Mouse (Mus musculus) megakaryocyte, embryonic 14.5 days (primary cell): ENCODE data around the gene Nudt16l1. TPM values are rescaled to one million over a fixed set of nuclear protein-coding genes. Genes with fewer than 3 reads are reported as not detected.

Source experiments
- H3K27me3 ChIP-seq: replicated peaks from 2 replicates; pipeline ENCODE3; 2012; ENCODE audit warnings: inconsistent platforms
- H3K36me3 ChIP-seq: replicated peaks from 2 replicates; pipeline ENCODE3; 2012; ENCODE audit warnings: low read length, inconsistent platforms, mixed read lengths
- H3K4me1 ChIP-seq: 2 replicates; pipeline ENCODE4 v1.6.1; 2012; ENCODE audit warnings: inconsistent platforms
- H3K4me3 ChIP-seq: replicated peaks from 2 replicates; pipeline ENCODE3; 2012; ENCODE audit warnings: moderate library complexity, mild to moderate bottlenecking, inconsistent platforms
- H3K9me3 ChIP-seq: 2 replicates; pipeline ENCODE4 v1.6.1; 2012; ENCODE audit warnings: inconsistent platforms
- FLI1 ChIP-seq: IDR thresholded peaks from 2 replicates; pipeline ENCODE4 v1.6.1; 2012; ENCODE audit warnings: low read length, inconsistent platforms, mixed read lengths
- GATA1 ChIP-seq: IDR thresholded peaks from 3 replicates; pipeline ENCODE4 v1.6.1; 2012; ENCODE audit warnings: mixed read lengths, low read length, inconsistent platforms, borderline replicate concordance
- polyA plus RNA-seq: library from polyadenylated mRNA; stranded (reverse); fragments of >175 nt; gene quantifications from 2 replicates; pipeline ENCODE4 v1.2.3, GENCODE M21; 2012; ENCODE audit warnings: low replicate concordance; ENCODE audit not compliant: insufficient read depth

Nudt16l1 gene
- polyA plus RNA-seq, 1 experiment, result 30.1 TPM

DNA sequence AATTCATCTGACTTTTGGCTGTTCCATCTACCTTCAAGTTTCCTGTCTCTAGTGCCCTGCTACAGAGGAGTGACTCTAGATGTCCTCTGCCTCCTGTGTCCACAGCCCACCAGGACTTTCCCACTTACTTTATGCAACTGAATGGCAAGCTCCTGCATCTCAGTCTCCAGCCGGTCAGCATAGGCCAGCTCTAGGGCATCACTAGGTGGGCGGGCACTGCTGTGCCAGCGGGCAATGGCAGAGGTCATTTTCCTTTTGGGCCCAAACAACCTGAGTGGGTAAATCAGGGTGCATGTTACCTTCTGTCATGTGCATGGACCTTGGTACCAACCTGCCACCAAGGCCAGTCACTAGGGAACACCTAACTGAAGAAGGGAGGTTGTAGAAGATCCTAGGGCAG is 4.9 kb downstream of the Nudt16l1 start:
- no peaks in the 10 kb centered on the region for H3K9me3 ChIP-seq
- peaks cover 42% of the 10 kb centered on the region for H3K4me1 ChIP-seq
- H3K4me3 ChIP-seq, result no peak overlapping the region
- no peaks in the 10 kb centered on the region for H3K27me3 ChIP-seq
- peaks cover 92% of the 10 kb centered on the region for H3K36me3 ChIP-seq
- TF ChIP-seq FLI1 (no peak), GATA1 (no peak)

DNA sequence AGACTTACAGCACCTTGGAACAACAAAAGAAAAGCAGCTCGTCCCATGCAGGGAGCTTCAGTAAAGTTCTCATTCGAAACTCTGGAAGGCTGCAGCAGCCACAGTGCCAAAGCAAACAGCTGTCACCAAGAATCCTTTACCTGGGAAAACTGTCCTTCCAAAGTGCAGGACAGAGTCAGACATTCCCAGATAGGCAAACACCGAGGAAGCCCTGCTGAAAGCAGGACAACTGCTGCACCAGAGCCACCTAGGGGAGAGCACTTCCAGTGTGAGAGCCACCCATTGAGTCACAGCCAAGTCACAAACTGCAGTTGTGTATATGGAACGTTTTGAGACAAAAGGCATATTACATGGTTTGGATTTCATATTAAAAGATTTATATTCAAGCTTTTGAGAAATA is 6.9 kb downstream of the Nudt16l1 start:
- peaks cover 92% of the 10 kb centered on the region for H3K36me3 ChIP-seq
- TF ChIP-seq GATA1 (no peak), FLI1 (no peak)

DNA sequence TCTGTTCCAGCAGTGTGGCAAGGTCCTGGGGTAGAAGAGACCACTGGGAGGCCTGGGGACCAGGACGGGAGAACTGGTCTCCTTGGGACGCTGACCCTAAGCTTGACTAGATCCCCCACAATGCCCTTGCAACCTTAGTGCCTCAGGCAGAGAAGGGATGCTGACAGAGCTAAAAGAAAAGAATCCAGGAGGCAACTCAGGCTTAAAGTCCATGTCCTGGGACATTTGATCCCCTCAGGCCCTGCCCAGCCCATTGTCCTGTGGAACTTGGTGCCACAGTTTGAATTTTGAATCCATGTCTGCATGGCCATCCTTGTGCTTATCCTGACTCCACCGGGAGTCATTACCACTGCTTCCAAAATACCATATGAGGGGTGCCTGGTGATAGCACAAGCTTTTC is 7.6 kb downstream of the Nudt16l1 start:
- H3K9me3 ChIP-seq, result no peaks in the 10 kb centered on the region
- peaks cover 15% of the 10 kb centered on the region for H3K4me1 ChIP-seq
- no peak overlapping the region for H3K4me3 ChIP-seq
- no peaks in the 10 kb centered on the region for H3K27me3 ChIP-seq
- H3K36me3 ChIP-seq, result peaks cover 91% of the 10 kb centered on the region
- TF ChIP-seq GATA1 (no peak), FLI1 (no peak)

More for the DNA sequence above, 6.9 kb downstream of the Nudt16l1 start:
- Histone ChIP-seq H3K9me3 (no peaks in the 10 kb centered on the region), H3K4me1 (peaks cover 23% of the 10 kb centered on the region), H3K27me3 (no peaks in the 10 kb centered on the region), H3K4me3 (no peak overlapping the region)

DNA sequence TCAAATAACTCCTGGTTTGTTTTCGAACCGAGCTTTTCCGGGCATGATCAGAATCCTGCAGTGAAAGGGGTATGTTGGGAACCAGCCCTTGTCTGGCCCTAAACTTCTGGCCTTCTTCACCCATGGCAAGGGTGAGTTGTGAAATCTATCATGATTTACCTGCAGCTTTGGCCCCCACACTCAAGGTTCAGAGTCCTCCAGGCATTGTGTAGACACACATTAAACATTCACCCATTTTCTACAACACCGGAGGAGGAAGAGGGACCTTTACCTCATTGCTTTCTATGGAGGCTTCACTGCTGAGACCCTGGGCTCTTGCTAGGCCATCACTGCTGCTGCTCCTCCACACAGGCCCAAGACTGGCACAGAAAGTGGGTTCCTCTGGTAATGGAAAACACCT is 8.8 kb downstream of the Nudt16l1 start:
- Histone ChIP-seq H3K27me3 (no peaks in the 10 kb centered on the region), H3K9me3 (no peaks in the 10 kb centered on the region), H3K36me3 (peaks cover 91% of the 10 kb centered on the region), H3K4me3 (no peak overlapping the region), H3K4me1 (peaks cover 10% of the 10 kb centered on the region; the same call in 1 of the 2 replicates)
- TF ChIP-seq FLI1 (no peak), GATA1 (no peak)

DNA sequence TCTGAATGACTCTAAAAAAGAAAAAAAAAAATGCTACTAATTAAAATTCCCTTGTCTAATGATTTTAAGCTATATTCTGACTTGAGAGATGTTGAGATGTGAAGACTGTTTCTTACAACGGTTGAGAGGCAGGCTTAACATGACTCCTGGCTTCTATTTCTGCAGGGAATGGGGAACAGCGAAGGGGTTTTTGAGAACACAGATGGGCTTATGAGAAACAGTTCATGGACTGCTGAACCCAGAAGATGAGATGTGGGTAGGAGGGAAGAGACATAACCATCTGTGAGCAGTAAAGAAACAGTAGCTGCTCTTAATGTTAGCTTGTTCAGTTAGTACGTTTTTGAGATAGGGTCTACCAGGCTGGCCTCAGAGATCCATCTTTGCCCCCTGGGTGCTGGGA is 18.0 kb downstream of the Nudt16l1 start:
- Histone ChIP-seq H3K27me3 (no peaks in the 10 kb centered on the region), H3K9me3 (no peaks in the 10 kb centered on the region), H3K4me3 (no peak overlapping the region), H3K4me1 (peaks cover 52% of the 10 kb centered on the region), H3K36me3 (peaks cover 91% of the 10 kb centered on the region)
- TF ChIP-seq GATA1, result no peak
- no peak for TF ChIP-seq FLI1

DNA sequence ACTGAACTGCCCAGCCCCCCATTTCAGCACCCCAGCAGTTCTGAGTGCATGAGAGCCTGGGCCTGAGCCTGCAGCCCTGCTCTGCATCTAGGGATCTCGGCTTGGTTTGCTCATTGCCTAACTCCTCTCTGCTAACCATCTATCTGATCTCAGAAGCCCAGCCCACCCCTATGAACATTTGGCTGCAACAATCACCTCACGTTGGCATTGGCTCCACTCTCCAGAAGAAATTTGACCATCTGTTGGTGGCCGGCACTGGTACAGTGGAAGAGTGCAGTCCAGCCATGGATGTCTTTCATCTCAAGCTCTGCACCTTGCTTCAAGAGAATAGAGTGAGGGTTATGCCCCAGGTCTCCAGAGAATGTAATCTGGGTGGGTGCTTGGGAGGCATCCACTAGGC is 18.9 kb downstream of the Nudt16l1 start:
- Histone ChIP-seq H3K27me3 (no peaks in the 10 kb centered on the region), H3K4me1 (peaks cover 60% of the 10 kb centered on the region), H3K9me3 (no peaks in the 10 kb centered on the region), H3K4me3 (no peak overlapping the region), H3K36me3 (peaks cover 82% of the 10 kb centered on the region)
- TF ChIP-seq FLI1, result no peak
- TF ChIP-seq GATA1, result no peak

DNA sequence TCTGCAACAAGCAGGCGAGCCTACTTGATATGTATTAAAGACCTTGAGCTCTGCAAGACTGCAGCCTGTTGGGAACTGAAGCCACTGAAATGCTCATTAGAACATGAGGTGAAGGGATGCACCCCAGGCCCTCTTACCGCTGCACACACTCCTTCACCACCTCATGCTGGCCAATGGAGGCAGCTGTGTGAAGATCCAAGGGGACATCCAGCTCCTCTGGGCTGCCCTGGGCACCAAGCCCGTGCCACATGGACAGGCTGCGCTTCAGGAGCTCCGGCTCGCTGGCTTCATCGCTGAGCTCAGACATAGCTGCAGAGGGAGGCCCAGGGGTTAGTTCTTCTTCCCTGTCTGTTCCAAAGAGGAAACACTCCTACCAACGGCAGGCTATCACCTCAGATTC is 21.7 kb downstream of the Nudt16l1 start:
- Histone ChIP-seq H3K27me3 (no peaks in the 10 kb centered on the region), H3K36me3 (peaks cover 54% of the 10 kb centered on the region), H3K4me1 (peaks cover 78% of the 10 kb centered on the region), H3K4me3 (peak overlapping the region; percentile 68), H3K9me3 (no peaks in the 10 kb centered on the region)
- TF ChIP-seq FLI1, result no peak
- TF ChIP-seq GATA1, result no peak

DNA sequence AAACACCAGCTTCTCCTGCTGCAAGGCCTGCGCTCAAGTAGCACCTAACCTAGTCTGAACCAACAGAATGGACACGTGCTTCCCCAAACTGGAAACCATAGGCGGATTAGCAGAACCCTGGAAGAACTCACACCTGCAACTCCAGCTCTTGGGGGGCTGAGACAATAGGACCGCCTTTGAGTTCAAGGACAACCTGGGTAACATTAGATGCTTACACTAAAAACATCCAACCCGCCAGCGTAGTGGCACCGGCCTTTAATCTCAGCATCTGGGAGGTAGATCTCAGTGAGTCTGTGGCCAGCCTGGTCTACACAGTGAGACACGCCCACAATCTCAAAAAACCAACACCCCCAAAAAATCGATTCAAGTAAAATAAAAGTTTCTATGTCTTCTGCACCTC is 24.8 kb downstream of the Nudt16l1 start:
- no peak for TF ChIP-seq FLI1
- no peak for TF ChIP-seq GATA1
- peaks cover 38% of the 10 kb centered on the region for H3K36me3 ChIP-seq
- H3K4me1 ChIP-seq, result peaks cover 79% of the 10 kb centered on the region
- no peaks in the 10 kb centered on the region for H3K9me3 ChIP-seq
- no peaks in the 10 kb centered on the region for H3K27me3 ChIP-seq
- peak overlapping the region; percentile 97 for H3K4me3 ChIP-seq

DNA sequence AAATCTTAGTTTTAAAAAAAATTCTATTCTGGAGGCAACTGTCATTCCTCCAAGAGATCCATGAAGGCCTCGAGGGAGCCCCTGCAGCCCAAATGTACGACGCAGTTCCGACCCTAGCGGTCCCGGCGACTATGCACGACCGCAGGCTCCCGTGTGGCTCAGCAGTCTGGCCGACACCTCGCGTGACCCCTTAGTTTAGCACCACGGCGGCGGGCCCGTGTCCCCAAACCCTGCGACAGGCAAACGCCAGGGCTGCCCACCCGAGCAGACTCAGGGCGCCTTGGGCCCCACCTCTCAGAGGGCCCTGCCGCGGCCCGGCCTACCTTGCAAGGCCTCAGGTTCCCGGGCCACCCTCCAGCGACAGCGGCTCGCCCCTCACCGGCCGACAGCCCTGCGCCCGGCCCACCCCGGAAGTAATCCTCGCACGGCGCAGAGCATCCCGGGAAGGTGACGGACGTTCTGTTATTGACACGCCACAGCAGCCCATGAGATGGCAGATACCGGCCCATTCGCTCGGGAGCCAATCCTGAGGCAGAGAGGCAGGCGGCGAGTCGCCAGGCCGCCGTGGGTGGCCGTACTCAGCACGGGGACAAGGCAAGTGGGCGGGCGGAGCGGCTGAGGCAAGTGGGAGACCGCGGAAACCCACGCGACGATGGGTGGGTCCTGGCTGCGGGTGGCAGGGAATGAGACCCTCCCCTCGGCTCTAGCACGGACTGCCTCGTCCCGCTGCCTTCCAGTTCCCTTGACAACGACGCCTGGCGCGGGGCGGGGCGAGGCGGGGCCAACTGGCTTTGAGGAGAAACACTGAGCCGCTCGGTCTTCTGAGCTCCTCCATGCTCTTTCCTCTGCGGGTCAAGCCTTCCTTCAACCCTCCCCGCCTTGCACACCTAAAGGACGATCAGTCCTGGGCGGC is 25.5 kb downstream of the Nudt16l1 start, which contains the start of gene Anks3:
Gene Anks3, minus strand, starts transcription at position 409 of the 913 bp plus-strand sequence.
- Histone ChIP-seq H3K36me3 (peaks cover 32% of the 10 kb centered on the region), H3K4me1 (peaks cover 79% of the 10 kb centered on the region), H3K4me3 (peak within 1 kb of the TSS; percentile 97), H3K9me3 (no peaks in the 10 kb centered on the region), H3K27me3 (no peaks in the 10 kb centered on the region)
- TF ChIP-seq FLI1 (no peak), GATA1 (no peak)

DNA sequence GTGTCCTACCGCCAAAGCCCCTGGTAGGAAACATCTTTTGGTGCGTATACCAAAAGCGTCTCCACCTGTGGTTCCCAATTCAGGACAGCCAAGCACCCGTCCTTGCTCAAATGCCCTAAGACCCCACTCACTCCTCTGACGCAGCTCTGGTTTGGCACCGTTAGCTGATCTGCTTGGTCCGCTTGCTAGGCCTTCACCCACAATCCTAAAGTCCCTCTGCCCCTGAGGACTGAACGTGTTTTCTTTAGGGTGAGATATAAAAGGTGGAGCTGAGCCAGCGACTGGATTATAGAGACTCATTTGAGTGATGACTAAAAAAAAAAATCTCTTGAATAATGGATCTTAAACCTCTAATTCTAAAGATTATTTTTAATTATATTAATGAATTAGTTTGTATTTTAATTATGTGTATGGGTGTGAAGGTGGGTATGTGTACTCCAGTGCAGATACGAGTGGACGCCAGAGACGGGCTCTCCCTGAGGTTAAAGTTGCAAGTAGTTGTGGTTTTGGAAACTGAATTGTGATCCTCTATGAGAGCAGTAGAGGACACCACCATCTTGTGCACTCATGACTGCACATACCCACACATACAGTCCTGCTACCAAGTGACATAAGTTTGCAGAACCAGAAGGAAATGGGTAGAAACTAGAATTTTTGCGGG is 26.3 kb downstream of the Nudt16l1 start:
- no peaks in the 10 kb centered on the region for H3K9me3 ChIP-seq
- TF ChIP-seq FLI1, result no peak
- TF ChIP-seq GATA1, result no peak
- H3K27me3 ChIP-seq, result no peaks in the 10 kb centered on the region
- peak overlapping the region; percentile 97 for H3K4me3 ChIP-seq
- H3K4me1 ChIP-seq, result peaks cover 79% of the 10 kb centered on the region
- H3K36me3 ChIP-seq, result peaks cover 25% of the 10 kb centered on the region
